In the genomic region with DNA sequence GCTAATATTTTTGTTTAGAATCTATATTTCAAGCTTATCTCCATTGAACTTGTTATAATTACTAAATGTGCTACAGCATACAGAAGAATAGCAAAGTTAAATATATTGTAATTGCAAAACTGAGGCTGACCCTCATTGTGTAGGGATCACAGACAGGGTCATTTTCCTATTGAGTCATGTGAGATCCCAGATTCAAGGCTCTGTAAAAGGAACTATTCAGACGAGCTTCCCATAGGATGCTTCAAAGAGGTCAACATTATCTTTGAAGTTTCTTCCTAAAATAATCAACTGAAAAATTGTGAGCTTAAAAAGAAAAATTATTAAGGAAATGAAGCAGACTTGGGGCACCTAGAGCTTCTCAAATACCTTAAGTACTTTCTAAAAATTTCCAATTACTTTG, we compare ENCODE assay signal across 18 mouse cellular contexts.
"Had no signal": no experiment of that assay in that cellular context is flagged by ENCODE, and none has a peak within 500 bp of the region (broad histone marks: within the 10 kb centered on the region; RNA-seq: fewer than 3 reads in every experiment).

No protein-coding gene starts in this region.

- H3K36me3 ChIP-seq: liver, embryonic 13.5 days; midbrain, embryonic 13.5 days; neural tube, embryonic 12.5 days; neural tube, embryonic 15.5 days had no signal

- DNase-seq: kidney, postnatal 25 days; layer of hippocampus, adult 9-11 months; liver, embryonic 13.5 days; lung, adult 2 months; lung, postnatal 14 days; lung, postnatal 4 days; right cerebral cortex, adult 18-20 months; right cerebral cortex, postnatal 14 days; right cerebral cortex, postnatal 4 days; thymus, adult 2 months; thymus, postnatal 14 days; thymus, postnatal 4 days had no signal

- H3K9me3 ChIP-seq: liver, embryonic 13.5 days; midbrain, embryonic 13.5 days; neural tube, embryonic 12.5 days; neural tube, embryonic 15.5 days had no signal

- H3K4me3 ChIP-seq: layer of hippocampus, adult 2 months; liver, embryonic 13.5 days; midbrain, embryonic 13.5 days; neural tube, embryonic 12.5 days; neural tube, embryonic 15.5 days had no signal

- H3K9ac ChIP-seq: liver, embryonic 13.5 days; midbrain, embryonic 13.5 days; neural tube, embryonic 12.5 days; neural tube, embryonic 15.5 days had no signal

- H3K27ac ChIP-seq: kidney, postnatal 0 days; layer of hippocampus, adult 2 months; liver, embryonic 13.5 days; neural tube, embryonic 12.5 days; neural tube, embryonic 15.5 days; stomach, postnatal 0 days had no signal

- H3K27me3 ChIP-seq: liver, embryonic 13.5 days; midbrain, embryonic 13.5 days; neural tube, embryonic 12.5 days; neural tube, embryonic 15.5 days had no signal

- H3K4me1 ChIP-seq: liver, embryonic 13.5 days; neural tube, embryonic 12.5 days had no signal

- H3K4me2 ChIP-seq: liver, embryonic 13.5 days; midbrain, embryonic 13.5 days; neural tube, embryonic 12.5 days; neural tube, embryonic 15.5 days had no signal
